ENCODE assay signal across 21 mouse cellular contexts in genomic region chr2:72104604-72105003, GRCm38 (mm10).
DNase-seq lines count a peak whose midpoint lies in the region; ATAC-seq and TF ChIP-seq lines count a peak whose summit lies in the region.
"Had no signal": no experiment of that assay in that cellular context is flagged by ENCODE, and none has a peak within 500 bp of the region (broad histone marks: within the 10 kb centered on the region; RNA-seq: fewer than 3 reads in every experiment).

No protein-coding gene starts in this region.

- H3K27ac ChIP-seq in kidney, adult 2 months (ENCODE audit: insufficient read depth, low read depth, low read length): no peak overlapping the region
- H3K27ac ChIP-seq in kidney, embryonic 16.5 days (ENCODE audit: low read length): no peak overlapping the region
- H3K27ac ChIP-seq in liver, postnatal 0 days (ENCODE audit: low read depth): no peak overlapping the region
- H3K27ac ChIP-seq: embryonic facial prominence, embryonic 12.5 days; heart, embryonic 13.5 days; intestine, embryonic 15.5 days; midbrain, embryonic 13.5 days had no signal

- H3K9me3 ChIP-seq in kidney, embryonic 16.5 days (ENCODE audit: low read length): no peaks in the 10 kb centered on the region
- no peaks in the 10 kb centered on the region for H3K9me3 ChIP-seq in liver, postnatal 0 days (ENCODE audit: low read length)
- H3K9me3 ChIP-seq: embryonic facial prominence, embryonic 12.5 days; heart, embryonic 13.5 days; intestine, embryonic 15.5 days; megakaryocyte, embryonic 14.5 days; midbrain, embryonic 13.5 days had no signal

- DNase-seq in heart, adult 11 months: peak; percentile 94
- DNase-seq in heart, postnatal 25 days (ENCODE audit: low spot score): no peak
- DNase-seq in kidney, adult 2 months: peak; percentile 81
- peak; percentile 20 for DNase-seq in retina, postnatal 1 day
- DNase-seq in retina, embryonic 14.5 days (ENCODE audit: low spot score): no peak
- DNase-seq in liver, postnatal 0 days: no peak
- DNase-seq: cerebellum, adult 2 months; cerebellum, postnatal 25 days; forebrain, postnatal 0 days; gastrocnemius, postnatal 25 days; lung, postnatal 14 days; right cerebral cortex, postnatal 25 days; spleen, adult 18-20 months had no signal

- WGBS in kidney, adult 2 months: 64% methylated on average over 8 of the region's 8 CpGs
- WGBS in kidney, embryonic 16.5 days: 67% methylated on average over 8 of the region's 8 CpGs
- 64% methylated on average over 8 of the region's 8 CpGs for WGBS in liver, postnatal 0 days (ENCODE audit: insufficient replicate concordance)

- TF ChIP-seq CTCF in kidney, adult 2 months (conservative IDR thresholded peaks at IDR 0.05; ENCODE audit: insufficient read depth, insufficient read length, low read depth, low read length): no peak
- no peak for TF ChIP-seq CTCF in liver, postnatal 0 days (IDR thresholded peaks at IDR 0.05; ENCODE audit: low read depth)

- no peak for TF ChIP-seq POLR2A in kidney, adult 2 months (IDR thresholded peaks at IDR 0.05; ENCODE audit: low read depth, low read length)

- TF ChIP-seq EP300 in liver, postnatal 0 days (IDR thresholded peaks at IDR 0.05; ENCODE audit: low read depth): no peak

- no peaks in the 10 kb centered on the region for H3K36me3 ChIP-seq in kidney, adult 2 months (ENCODE audit: control insufficient read depth, insufficient read depth, low read length)
- H3K36me3 ChIP-seq in kidney, embryonic 16.5 days (ENCODE audit: insufficient read depth, low read length): no peaks in the 10 kb centered on the region
- H3K36me3 ChIP-seq in liver, postnatal 0 days (replicated peaks; ENCODE audit: insufficient read depth, low read length): no peaks in the 10 kb centered on the region
- H3K36me3 ChIP-seq: embryonic facial prominence, embryonic 12.5 days; heart, embryonic 13.5 days; intestine, embryonic 15.5 days; midbrain, embryonic 13.5 days had no signal

- no peak for ATAC-seq in kidney, embryonic 16.5 days (ENCODE audit: low FRiP score, low TSS enrichment)
- ATAC-seq in liver, postnatal 0 days: no peak
- ATAC-seq: CD4-positive, CD25-positive, alpha-beta regulatory T cell, adult 4 months; forebrain, postnatal 0 days; hindbrain, embryonic 16.5 days; intestine, embryonic 15.5 days; midbrain, embryonic 13.5 days had no signal

- no peak overlapping the region for H3K4me3 ChIP-seq in kidney, adult 2 months (ENCODE audit: insufficient read depth, low read depth, low read length)
- H3K4me3 ChIP-seq in kidney, embryonic 16.5 days (ENCODE audit: low read length): no peak overlapping the region
- H3K4me3 ChIP-seq in liver, postnatal 0 days (ENCODE audit: low read depth, low read length): no peak overlapping the region
- H3K4me3 ChIP-seq: embryonic facial prominence, embryonic 12.5 days; heart, embryonic 13.5 days; intestine, embryonic 15.5 days; megakaryocyte, embryonic 14.5 days; midbrain, embryonic 13.5 days had no signal

- no peaks in the 10 kb centered on the region for H3K4me1 ChIP-seq in kidney, adult 2 months (ENCODE audit: control insufficient read depth, insufficient read depth, low read length)
- H3K4me1 ChIP-seq in kidney, embryonic 16.5 days (ENCODE audit: insufficient read depth, low read length): no peaks in the 10 kb centered on the region
- no peaks in the 10 kb centered on the region for H3K4me1 ChIP-seq in liver, postnatal 0 days (ENCODE audit: insufficient read depth)
- H3K4me1 ChIP-seq: embryonic facial prominence, embryonic 12.5 days; intestine, embryonic 15.5 days had no signal

- intact Hi-C loops in heart, postnatal 25 days (cut with DNase I): no loop called here

- no peak overlapping the region for H3K9ac ChIP-seq in kidney, embryonic 16.5 days (replicated peaks; ENCODE audit: low read length)
- no peak overlapping the region for H3K9ac ChIP-seq in liver, postnatal 0 days (replicated peaks)
- H3K9ac ChIP-seq: embryonic facial prominence, embryonic 12.5 days; forebrain, postnatal 0 days; heart, embryonic 13.5 days; intestine, embryonic 15.5 days; midbrain, embryonic 13.5 days had no signal

- H3K27me3 ChIP-seq in kidney, adult 2 months (replicated peaks; ENCODE audit: control insufficient read depth, insufficient read depth, low read length): no peaks in the 10 kb centered on the region
- H3K27me3 ChIP-seq in kidney, embryonic 16.5 days (ENCODE audit: insufficient read depth, low read length): no peaks in the 10 kb centered on the region
- no peaks in the 10 kb centered on the region for H3K27me3 ChIP-seq in liver, postnatal 0 days (ENCODE audit: insufficient read depth, low read length)
- H3K27me3 ChIP-seq: embryonic facial prominence, embryonic 12.5 days; heart, embryonic 13.5 days; intestine, embryonic 15.5 days; midbrain, embryonic 13.5 days had no signal

- H3K4me2 ChIP-seq in kidney, embryonic 16.5 days (replicated peaks; ENCODE audit: low read depth, low read length): no peak overlapping the region
- H3K4me2 ChIP-seq in liver, postnatal 0 days (ENCODE audit: low read depth, low read length): no peak overlapping the region
- H3K4me2 ChIP-seq: embryonic facial prominence, embryonic 12.5 days; heart, embryonic 13.5 days; intestine, embryonic 15.5 days; midbrain, embryonic 13.5 days had no signal

Comparison
In these comparisons a context has a peak if more than half of its experiments do, and no peak if none do; other contexts are left out.
1. DNase-seq: peak in heart, adult 11 months (single experiment), kidney, adult 2 months (single experiment) and retina, postnatal 1 day (single experiment); none in heart, postnatal 25 days (single experiment), retina, embryonic 14.5 days (single experiment) and liver, postnatal 0 days (single experiment).